Mouse (Mus musculus): ENCODE results near the gene Dhx40.

GRCm38 (mm10) chr11:86810572-86811325 lies 3.2 kb upstream of the Dhx40 start:
- TF ChIP-seq CTCF (IDR thresholded peaks at IDR 0.05; ENCODE audit: low read depth, low read length) (no peak), POLR2A (IDR thresholded peaks at IDR 0.05; ENCODE audit: insufficient read depth, low read length) (no peak)

Data from ES-Bruce4 (cell line).